Mouse (Mus musculus) NIH3T3 (cell line): Measurements from ENCODE around the gene Plcd1.

Experiments used
- DNase-seq: peaks from one replicate; pipeline ENCODE4 v3.0.0-alpha.2; 2012; ENCODE audit warnings: low read depth

Gene Plcd1

DNA sequence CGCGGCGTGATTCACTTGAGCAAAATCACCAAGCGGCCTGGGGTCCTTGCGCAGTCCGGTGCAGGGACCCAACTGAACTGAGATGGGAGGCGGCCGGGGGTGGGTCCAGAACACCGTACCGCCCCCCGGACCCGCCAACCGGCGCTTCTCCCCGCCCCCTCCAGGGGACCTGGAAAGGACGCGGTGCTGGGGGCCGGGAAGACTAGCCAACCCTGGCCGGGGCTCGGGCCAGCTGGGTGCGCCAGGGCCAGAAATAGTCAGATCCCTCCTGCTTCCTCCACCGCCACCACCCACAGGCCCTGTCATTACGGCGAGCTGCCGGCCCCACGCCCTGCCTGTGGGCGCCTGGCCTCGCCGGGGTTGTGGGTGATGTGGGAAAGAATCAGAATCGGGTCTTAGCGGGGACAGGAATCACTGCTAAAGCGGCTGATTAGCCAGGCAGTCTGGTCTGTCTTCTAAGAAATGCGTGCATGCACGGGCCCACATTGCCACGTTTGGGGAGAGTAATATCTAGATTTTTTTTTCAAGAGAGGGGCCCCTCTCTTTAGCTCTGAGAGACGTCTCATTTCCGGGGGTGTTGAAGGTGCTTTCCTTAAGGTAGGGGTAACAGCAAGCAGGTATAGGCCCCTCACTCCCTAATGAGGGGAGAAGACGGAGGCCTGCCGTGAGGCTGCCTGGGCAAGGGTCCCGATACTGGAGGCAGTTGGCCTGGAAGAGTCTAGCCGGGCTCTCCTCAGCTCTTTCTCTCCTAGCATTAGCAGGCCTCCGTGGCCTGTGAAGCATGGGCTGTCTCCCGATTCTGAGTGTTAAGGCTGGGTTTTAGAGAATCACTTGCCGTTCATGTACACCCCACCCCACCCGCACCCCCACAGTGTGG, at the start of gene Plcd1:
Gene Plcd1, minus strand, starts transcription at position 84 of the 877 bp plus-strand sequence.
- DNase-seq: peak; percentile 85

GRCm38 (mm10) chr9:119142066-119142465, 48.8 kb upstream of the Plcd1 start:
- DNase-seq: no peak

GRCm38 (mm10) chr9:119138836-119139235, 45.5 kb upstream of the Plcd1 start:
- DNase-seq: no peak

DNA sequence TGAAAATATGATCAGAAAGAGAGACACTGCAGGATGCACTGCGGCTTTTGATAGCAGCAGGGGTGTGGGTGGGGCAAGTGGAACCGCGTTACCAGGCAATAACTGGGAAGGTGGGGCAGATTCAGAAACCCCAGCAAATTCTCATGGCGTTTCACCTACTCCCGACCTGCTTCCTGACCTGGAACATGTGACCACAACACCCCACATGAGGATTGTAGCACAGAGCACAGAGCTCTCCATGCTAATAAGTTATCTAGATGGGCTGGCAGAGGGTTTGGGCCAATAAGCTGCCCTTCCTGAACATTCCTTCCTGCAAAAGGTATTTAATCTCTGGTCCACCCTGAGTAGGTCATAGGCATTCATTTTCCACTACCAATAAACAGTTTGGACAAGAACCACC, 37.4 kb upstream of the Plcd1 start:
- DNase-seq: no peak

- peak; percentile 35 for DNase-seq
Observed at GRCm38 (mm10) chr9:119128436-119129181, 35.3 kb upstream of the Plcd1 start.

GRCm38 (mm10) chr9:119122596-119123369, 29.5 kb upstream of the Plcd1 start:
- peak; percentile 21 for DNase-seq

DNA sequence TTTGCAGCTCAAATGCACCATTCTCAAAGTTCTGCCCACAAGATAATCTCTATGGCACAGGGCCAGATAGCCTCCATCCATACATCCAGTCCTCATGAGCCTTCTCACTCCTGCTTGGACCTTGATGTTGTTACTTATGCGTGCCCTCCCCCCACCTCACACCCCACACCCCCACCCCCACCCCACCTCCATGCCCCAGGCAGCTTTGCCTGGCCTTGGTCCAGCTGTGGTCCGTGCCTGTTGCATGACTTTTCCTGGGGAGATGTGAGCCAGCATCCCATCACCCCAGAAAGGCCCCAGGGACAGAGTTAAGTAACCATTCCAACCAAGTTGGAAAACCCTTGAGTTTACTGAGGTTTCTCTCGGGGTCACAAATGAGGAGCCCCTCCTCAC, 26.9 kb upstream of the Plcd1 start:
- DNase-seq: peak; percentile 24

DNA sequence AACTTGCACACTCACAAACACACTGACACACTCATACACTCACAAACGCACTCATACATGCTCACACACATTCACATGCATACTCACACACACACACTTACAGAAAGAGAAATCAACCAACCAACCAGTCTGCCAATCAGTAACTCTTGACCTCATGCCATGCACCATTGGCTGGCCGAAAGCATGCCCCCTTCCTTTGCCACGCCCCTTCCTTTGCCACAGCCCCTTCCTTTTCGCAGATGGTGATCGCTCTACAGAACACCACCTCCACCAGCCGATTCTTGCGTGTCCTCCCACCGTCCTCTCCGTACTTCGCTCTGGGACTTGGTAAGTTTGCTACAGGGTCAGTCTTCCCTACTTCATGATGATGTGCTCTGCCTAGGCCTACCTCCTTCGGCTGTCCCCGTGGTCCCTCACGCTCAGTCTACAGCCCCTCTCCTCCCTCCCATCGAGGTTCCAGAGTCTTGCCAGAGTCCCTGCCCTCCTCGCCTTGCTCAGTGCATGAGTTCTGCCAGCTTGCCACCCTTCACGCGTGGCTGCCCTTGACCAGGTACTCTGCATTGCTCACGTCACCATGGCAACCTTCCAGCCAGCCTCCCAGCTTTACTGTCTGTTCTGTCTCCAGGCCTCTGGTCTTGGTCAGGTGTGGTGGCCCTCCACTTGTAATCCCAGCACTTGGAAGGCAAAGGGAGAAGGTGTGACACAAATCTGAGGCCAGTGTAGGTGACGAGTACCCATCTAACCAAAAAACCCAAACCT, 26.3 kb upstream of the Plcd1 start:
- DNase-seq: no peak

GRCm38 (mm10) chr9:119114911-119115310, 21.6 kb upstream of the Plcd1 start:
- no peak for DNase-seq

DNA sequence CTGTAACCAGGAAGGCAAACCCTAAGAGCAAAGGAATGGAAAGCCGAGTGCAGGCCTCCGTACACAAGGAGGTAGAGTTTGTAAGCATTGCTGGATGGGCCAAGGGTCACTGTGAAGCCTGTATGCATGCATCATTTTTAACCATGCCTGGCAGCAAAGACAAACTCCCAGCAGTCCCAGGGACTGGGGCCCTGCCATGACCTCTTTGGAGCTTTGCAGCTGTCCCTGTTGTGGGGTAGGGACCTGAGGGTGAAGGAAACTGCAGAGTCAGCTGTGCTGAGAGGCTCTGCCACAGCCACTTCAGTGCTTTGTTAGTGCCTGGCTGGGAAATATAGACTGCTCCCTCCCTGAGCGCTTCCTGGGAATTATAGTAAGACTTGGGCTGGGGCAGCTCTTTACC, 17.3 kb upstream of the Plcd1 start:
- no peak for DNase-seq

DNA sequence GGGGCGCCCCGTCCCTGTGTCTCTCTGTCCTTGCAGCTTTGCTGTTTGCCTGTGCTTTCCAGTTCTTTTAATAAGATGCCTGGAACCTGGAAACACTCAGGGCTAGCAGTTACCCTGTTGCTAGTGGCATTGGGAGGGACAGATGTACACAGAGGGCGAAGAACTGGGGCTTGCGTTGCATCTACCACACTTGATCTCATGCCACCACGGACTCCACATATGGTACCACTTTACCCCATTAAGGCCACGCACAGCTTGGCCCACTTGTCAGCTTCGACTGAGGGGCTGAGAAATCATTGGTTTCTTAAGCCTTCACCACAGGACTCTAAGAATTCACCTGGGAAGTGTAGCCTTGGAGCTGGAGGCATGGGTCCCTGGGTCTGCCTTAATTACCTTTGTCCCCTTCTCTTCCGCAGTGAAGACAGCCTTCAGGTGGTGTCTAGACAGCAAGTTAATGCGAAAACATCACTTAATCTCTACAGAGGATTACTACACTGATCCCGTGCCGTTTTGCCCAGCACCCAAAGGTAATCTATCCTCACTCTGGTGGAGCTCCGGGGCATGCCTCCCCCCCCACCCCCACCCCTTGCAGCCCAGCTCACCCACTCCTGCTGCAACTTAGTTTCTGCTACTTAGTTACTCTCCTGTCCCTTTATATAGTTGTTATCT, 16.5 kb upstream of the Plcd1 start:
- no peak for DNase-seq

GRCm38 (mm10) chr9:119107566-119107965, 14.3 kb upstream of the Plcd1 start:
- peak; percentile 79 for DNase-seq

GRCm38 (mm10) chr9:119102783-119103113, 9.4 kb upstream of the Plcd1 start:
- no peak for DNase-seq

GRCm38 (mm10) chr9:119101992-119102782, 8.9 kb upstream of the Plcd1 start, which contains the start of gene Dlec1:
Dlec1 (plus strand) TSS chr9:119102478.
- peak; percentile 90 for DNase-seq

DNA sequence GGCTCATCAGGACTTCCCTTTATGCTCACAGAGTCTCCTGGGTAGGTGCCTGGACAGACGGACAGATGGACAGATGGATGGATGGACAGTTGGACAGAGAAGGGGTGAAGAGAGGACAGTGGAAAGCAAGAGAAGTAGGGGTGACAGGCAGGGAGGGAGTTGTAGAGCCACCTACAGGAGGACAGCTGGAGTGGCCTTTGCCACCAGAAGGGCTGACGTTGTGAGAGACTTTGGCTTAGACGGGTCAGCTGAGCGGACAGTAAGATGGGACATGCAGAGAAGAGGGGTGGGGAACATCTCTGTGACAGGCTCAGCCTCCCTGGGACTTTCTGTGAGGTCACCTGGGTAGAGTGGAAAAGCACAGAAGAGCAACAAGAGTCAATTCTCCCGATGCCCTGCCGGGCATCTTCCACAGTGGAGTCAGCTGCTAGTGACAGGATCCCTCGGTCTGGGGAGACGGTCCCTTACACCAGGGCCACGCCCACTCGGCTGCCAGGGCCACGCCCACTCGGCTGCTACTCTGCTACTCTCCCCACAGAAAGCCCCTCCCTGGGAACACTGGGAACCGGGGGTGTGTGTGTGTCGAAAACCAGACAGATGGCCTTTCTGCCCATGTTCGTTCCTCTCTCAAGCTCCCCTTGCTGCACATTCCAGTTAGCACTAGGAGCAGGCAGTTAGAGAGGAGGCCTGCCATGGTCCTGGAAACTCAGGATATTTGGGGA, 7.0 kb upstream of the Plcd1 start:
- DNase-seq: no peak

GRCm38 (mm10) chr9:119094462-119095109, 1.3 kb upstream of the Plcd1 start:
- DNase-seq: no peak

- peak; percentile 50 for DNase-seq
Observed at GRCm38 (mm10) chr9:119092473-119093418, 556 bp downstream of the Plcd1 start.
